Mouse (Mus musculus) heart, adult 11 months (tissue): ENCODE data around the gene Fkbp15.
A peak's percentile ranks its signal among the peaks of the same experiment; 100 is the strongest.

Experiments
- DNase-seq: peaks from one replicate; pipeline ENCODE4 v3.0.0; 2022

Gene Fkbp15

DNA sequence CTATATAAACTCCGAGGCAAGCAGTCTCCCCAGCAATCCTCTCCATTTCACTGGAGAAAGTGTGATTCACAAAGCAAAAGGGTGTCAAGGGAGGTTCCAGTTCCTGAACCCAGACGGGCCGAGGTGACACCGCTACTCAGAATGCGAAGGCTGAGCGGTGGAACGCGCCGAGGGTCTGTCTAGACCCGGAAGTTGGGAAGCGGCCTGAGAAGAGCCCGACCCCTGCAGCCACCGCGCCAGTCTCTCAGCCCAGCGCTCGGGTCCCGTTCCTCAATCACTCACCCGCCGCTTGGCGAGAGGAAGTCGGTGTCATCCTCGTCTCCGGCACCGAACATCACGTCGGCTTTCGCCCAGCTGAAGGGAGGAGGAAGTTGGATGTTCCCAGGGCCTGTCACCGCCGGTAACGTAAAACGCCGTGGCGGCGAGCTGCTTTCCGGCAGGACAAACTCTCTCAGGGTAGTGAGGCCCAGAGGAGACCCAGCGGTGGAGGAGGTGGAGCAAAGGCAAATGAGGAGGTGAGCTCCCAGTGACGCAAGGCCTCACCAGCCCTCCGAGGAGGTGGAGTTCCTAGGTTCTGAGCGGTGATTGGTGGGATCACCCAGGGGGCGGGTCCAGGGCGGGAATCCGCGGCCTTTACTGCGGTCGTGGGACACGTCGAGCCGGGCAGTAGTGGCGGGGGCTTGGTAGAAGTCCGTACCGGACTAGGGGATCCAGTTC lies at the start of gene Fkbp15, which contains the start of gene Slc31a1:
Fkbp15 (minus strand) TSS at position 461 of the 717 bp plus-strand sequence.
Slc31a1 (plus strand) TSS at position 640 of the 717 bp plus-strand sequence.
- peak; percentile 100 for DNase-seq

DNA sequence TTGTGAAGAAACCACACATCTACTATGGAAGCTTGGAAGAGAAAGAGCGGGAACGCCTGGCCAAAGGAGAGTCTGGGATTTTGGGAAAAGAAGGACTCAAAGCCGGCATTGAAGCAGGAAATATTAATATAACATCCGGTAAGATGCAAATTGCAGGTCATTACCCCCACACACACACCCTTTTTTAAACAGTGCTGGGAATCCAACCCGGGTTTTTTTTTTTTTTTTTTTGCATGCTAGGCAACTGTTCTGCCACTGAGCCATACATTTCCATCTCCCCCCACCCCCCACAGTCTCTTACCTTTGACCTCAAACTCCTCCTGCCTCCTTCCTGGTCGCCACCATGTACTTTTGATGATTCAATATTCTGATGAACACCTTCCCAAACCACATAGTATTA lies 49.3 kb upstream of the Fkbp15 start:
- DNase-seq, result no peak

DNA sequence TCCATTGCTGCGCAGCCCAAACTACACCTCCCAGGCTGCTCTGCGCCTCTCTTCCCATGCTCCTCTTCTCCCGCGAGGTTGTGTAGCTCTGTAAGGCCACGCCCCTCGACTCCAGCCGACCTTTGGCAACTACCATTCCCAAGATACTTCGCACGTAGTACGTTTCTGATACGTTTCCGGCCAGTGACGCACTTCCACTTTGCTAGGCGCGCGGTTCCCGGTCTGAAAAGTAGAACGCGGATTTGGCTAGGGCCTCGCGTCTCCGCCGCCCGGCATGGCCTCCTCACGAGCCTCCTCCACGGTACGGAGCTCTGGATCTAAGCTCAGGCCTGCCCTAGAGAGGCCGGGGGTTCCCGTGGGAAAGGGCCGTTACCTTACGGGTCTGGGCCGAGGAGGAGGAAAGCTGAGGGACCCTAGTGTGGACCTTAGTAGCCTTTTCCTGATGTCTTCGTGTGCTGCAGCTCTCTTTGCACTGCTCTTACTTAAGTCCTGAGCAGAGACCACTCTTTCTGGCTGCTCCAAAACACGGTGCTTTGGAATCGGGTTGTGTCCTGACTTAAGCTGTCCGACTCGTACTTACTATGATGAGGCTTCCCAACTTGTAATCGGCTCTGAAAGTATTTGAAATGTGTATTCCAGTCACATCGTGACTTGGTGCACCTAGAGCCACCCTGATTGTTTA lies 48.4 kb upstream of the Fkbp15 start, which contains the start of the genes Cdc26 and Prpf4:
Cdc26 (minus strand) TSS at position 42 of the 682 bp plus-strand sequence.
Prpf4 (plus strand) TSS at position 197 of the 682 bp plus-strand sequence.
- DNase-seq, result peak; percentile 100

DNA sequence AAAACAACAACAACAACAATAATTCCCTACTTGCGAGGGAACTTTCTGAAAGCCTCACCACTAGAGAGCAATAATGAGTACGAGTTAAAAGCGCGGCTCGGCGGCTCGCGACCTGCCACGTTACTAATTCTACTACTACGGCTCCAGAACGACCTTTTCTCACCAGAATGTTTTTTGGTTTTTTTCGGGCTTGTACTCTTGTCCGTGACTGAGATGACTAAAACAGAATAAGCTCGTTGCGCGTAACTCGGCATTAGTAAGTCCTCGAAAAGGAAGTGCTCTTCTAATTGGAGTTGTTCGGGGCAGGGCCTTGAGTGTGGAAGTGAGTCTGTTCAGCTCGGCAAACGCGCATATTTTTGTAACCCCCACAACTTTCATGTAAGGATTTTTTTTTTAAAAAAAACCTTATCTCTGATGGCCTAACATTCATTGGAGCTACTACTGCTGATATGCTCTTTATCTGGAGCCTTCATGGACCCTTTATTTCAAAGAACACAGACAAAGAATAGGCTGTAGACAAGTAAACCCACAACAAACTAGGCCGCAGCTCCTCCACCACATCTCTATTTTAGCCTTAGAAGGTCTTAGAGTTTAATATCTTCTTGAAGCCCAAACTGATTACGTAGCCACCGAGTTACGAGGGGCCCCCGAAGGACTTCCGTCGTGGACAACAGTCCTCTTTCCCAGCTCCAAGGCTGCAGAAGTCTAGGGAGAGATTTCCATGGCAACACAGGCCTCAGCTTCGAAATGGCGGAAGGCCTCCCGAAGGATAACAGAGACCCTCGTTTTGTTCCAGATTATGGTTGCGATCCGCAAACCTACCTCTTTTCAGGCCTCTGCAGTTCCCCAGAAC lies 47.6 kb upstream of the Fkbp15 start:
- DNase-seq, result peak; percentile 94

DNA sequence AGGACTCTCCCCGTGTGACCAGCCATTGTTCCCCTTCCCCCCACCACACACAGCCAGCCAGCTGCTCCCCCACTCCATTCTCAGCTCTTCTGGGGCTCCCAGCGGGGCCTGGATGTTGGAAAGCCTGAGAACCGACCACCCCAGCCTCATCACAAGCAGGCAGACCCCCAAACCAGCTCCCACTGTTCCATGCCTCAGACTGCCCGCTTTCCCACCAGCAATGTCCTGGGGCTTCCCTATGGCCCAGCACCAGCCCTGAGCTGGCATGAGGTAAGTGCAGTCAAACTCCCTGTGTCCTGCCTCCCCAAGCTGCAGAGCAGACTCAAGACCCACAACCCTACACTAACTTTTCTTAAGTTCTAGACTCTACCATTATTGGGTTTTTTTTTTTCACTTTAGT lies 45.8 kb upstream of the Fkbp15 start:
- DNase-seq, result peak; percentile 91

DNA sequence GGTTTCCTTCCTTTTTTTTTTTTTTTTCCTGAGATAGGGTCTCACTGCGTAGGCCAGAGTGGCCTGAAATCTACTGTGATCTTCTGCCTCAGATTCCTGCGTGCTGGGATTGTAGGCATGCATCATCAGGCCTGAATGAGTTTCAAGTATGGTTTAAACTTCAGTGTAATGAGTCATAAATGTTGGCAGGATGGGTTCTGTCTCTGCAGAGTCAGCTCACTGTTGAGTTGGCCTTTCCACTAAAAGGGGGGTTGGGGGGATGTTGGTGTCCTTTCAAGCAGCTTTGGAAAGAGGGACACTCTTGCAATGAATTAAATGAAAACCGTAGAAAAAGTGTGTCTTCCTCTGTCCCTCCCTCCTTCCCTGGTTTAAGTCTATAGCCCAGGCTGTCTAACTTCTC lies 38.6 kb upstream of the Fkbp15 start:
- DNase-seq, result peak; percentile 88

DNA sequence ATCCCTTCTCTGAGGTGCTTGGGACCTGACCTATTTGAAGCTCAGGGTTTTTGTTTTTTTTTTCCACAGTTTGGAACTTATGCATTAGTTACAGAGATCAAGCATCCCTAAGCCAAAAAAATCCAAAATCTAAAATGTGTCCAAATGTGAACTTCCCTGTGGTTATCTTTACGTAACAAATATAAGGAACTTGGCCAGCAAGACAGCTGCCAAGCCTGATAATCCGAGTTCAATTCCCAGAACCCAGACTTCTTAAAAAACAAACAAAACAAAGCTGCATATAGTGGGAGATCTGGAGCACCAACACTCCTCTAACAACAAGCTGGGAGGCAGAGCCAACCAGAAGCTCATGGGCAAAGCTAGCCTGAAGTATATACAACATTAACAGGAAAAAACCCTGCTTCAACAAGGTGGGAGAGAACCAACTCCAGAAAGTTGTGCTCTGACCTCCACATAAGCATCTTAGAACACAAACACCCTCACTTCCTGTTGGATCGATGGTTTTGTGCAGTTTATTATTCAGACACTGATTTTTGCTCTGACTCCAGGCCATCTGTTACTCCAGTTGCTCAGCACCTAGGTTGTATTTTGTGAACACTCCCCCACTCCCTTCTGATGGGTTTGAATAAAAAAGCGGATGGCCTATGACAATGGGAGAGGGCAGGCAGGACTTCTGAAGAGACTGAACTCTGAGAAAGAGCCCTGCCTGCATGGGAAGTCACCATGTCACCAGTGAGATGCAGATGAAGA lies 37.4 kb upstream of the Fkbp15 start:
- DNase-seq, result no peak

DNA sequence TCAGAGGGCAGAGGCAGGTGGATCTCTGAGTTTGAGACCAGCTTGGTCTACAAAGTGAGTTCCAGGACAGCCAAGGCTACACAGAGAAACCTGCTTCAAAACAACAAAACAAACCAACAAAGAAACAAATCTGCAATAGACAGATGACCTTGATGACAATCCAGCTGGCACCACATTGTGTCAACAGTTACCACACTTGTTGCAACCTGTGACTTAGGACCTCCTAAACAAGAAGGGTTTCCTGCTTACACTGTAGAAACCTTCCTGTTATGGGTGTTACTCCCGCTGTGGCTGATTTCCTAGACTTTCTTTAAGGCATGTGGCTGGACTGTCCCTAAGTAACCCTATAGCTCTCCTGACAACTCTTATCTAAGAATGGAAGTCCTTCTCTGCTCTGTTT lies 35.5 kb upstream of the Fkbp15 start:
- DNase-seq, result no peak

DNA sequence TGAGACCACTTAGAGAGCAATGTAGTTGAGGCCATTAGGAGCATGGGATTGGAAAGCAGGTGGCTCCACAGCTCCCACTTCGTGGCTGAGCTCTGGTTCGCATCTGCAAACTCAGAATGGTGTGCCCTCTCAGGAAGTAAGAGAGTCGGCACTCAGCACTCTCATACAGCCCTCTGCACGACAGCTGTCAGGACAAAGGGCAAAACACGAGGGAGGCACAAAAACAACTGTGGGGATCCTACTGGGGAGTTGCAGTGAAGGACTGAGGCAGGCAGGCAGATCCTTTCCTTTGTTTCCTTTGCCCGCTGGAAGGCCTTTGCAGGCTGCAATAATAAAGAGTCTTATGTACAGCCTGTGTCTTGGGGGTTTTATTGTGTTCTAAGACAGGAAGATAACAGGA lies 33.1 kb upstream of the Fkbp15 start:
- no peak for DNase-seq

DNA sequence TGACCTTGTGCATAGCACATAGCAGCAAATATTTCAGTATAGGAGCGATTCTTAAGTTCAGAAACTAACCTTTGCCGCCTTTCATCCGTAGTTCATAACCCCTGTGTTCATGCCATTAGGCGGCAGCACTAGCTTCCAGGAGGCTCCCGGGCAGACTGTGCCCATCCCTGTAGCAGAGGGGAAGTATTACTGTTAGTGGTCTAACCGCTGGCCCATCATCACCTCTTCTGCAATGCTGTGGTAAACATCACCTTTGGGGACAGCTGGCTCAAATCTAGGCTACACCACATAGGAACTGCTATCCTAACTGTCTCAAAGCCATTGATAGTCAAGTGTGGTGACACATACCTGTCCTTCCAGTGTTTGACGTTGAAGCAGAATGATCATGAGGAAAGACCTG lies 31.5 kb upstream of the Fkbp15 start:
- no peak for DNase-seq

DNA sequence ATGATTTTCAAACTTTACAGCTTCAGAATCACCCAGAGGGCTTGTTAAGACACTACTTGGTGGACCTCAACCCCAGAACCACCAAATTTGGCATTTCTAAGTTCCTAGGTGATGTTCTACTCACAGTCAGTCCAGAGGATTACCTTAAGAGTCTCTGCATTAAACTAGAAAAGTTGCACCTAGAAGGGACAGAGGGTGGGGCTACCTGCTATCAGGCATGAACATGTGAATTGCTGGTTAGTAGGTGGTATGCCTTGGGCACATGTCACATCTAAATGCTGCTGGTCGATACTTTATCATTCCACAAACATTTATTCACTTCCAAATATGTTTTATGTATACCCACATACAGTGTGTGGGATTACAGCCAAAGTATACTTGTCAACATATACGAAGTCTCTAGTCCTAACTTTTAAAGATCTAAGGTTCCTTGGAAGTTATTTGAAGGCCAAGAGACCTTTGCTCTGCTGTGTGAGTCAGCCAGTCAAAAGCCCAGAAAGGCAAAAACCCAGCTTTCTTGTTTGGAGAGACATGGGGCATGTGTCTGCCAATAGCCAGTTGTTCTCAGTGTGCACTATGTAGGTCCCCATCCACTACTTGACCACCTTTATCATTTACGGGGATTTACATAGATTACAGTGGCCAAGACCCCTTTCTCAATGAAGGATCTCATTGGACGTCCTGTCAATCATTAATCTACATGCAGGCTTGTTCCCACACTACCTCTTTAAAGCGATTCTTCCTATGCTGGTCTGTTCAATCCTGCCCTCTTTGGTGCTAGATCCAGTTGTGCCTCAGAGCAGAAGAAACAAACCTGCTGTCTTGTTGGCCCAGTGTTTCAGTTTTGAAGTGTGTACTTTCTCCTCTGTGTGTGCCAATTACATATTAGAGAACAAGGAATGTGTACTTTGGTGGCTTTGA lies 29.5 kb upstream of the Fkbp15 start:
- no peak for DNase-seq

DNA sequence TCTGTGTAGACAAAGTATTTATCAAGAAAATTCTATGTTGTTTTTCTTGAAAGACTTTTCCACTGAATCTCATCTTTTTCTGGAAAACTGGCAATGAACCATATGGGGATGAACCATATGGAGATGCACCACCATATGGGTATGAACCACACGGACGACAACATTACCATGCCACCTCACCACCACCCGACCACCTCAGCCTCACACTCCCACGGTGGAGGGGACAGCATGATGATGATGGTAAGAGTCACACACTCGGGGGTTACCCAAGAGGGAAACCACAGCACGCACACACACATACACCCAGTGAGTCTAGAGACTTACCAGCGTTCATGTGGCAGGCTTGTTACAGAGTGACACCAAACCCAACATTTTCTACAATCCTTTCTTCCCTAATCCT lies 25.1 kb upstream of the Fkbp15 start:
- DNase-seq, result no peak

DNA sequence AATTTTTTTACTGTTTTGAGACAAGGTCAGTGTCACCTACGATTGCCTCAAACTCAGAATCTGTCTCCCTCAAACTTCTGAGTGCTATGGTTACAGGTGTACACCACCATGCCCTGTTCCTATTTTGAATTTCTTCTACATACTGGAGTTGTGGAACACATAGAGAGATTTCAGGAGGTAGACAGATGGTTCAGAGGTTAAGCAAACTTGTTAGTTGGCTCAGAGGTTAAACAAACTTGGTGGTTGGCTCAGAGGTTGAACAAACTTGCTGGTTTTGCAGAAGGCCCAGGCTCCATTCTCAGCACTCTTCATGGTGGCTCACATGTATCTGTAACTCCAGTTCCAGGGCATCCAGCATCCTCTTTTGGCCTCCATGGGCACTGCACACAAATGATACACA lies 23.8 kb upstream of the Fkbp15 start:
- no peak for DNase-seq

DNA sequence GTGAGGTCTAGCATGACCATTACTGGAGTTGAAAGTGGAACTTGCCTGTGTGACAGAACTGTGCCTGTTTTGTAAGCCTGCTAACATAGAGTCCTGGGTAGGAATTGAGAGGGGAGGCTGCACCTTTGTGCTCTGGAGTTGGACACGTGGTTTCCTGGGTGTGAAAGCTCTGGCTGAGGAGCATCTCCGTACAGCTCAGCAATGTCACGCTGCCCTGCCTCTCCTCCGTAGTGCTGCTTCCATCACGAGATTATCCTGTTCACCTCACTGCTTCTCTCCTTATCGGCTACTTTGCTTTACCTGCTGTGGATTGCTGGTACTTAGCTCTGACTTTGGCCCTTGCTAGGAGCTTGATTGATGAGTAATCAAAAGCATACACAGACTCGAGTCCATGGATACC lies 23.4 kb upstream of the Fkbp15 start:
- DNase-seq, result no peak

DNA sequence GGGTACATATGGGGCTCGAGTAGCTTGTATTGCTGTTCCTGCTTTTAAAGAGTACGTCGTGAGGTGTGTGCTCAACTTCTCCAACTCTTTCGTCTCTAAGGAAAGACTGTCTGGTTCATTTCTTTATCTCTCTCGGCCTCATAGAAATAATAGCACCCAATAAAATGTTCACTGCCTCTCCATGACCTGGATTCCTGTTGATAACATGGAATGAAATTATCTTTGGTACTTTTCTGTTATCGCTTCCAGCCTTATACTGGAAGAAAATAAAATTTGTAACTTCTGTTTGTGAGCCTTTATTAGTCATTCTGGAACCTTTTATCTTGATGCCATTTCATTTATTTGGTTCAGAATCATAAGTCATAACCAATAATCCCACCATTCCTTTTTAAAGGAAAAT lies 22.9 kb upstream of the Fkbp15 start:
- no peak for DNase-seq

DNA sequence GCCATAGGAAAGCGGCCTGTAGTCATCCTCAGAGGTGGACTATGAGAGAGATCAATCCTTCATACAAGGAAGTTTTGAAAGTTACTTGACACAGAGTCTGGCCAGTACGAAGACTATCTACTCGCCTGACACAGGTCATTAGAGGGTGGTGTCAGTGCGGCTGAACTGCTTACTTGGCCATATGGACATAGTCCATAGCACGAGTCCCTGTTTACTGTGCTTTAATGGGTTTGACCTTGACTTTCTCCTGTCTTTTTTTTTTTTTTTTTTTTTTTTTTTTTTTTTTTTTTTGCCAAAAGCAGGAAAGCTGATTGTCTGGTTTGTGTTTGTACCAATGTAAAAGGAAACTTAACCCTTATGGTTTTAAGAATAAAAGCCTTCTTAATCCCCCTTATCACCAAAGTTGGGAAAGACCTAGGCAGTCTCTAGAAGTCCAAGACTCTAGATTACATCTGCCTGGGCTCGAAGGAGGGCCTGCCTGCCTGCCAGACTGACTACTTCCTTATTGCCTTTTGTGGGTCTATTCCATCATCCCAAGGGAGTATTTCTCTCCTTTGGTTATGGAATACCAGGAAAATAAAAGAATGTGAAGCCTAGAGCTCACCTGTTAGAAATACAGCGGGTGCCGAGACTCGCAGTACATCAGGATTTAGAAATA lies 19.5 kb upstream of the Fkbp15 start:
- DNase-seq, result no peak

DNA sequence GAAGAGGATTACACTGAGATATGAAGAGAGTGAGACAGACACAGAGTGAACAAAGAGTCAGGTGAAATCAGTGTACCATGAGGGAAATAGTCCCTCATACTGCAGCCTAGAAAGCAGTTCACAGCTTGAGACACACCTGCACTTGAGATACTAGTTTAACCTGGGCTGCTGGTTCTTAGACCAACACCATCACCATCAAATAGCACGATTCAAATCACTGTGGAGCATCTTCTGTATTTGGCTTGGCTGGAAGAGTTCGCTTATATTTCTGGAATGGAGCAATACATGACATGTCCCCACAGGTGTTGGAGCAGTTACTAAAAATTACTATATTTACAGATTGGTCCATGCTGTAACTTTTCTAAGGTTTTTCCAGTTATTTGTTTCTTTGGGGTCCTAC lies 15.8 kb upstream of the Fkbp15 start:
- DNase-seq, result no peak

DNA sequence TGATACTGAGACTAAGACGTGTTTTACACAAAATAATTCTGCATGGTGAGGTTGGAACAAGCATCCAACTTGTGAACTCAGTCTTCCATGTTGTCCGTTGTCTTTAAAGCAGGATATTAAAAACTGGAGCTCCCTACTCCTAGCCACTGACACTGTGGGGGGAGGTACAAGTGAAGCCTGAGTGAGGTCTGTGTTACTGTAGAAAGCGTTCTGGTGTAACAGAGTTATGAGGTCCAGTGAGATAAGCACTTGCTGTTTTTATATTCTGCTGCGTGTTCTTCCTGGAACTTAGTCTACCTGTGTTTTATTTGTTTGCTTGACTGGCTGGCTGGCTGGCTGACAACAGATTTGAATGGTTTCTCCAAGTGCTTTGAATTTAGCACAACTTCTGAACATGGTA lies 14.0 kb upstream of the Fkbp15 start:
- DNase-seq, result no peak

DNA sequence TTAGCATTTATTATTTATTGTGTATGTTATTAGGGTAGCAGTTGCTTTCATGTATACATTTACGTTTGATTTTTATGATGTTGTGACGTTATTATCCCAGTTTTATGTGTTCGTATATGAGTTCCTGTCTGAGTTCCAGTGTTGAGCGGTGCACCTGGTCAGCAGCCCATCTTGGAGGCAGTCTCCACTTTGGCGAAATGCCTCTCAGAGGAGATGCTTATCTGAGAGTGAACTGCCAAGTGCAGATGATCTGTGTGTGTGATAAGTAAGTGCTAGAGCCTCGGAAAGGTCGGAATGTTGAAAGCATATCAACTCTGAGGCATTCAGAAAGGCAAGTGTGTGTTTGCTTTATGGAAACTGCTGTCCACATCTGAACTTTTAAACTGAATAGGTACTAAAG lies 13.3 kb upstream of the Fkbp15 start:
- peak; percentile 82 for DNase-seq

DNA sequence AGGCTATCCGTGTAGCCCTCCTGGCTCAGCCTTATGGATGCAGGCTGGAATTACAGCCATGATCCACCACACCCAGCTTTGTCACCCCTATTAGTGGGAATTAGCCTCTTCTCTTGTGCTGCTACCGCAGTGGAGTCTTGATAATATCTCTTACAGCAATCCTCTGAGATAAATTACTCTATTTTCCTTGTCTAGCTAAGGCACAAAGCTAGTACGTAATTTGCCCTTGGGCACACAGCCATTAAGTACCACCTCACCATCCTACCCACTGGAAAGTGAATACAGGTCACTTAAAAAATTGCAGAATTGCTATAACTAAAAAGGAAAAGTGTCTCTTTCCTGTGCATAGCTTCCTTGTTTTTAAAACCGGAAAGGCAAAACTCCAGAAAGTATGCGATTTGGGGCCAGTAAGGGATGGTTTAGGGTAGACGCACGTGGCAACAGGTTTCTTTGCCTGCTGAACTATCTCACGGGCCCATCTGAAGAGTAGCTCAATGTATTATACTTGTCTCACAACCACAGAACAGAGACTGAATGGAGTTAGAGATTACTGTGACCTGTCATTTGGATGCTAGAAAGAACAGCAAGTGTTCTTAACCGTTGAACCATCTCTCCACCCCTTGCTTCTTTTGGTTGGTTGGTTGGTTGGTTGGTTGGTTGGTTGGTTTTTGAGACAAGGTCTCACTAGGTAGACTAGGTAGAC lies 12.6 kb upstream of the Fkbp15 start:
- peak; percentile 60 for DNase-seq
